Comparison of ENCODE assay signal across 17 mouse cellular contexts in the genomic region with DNA sequence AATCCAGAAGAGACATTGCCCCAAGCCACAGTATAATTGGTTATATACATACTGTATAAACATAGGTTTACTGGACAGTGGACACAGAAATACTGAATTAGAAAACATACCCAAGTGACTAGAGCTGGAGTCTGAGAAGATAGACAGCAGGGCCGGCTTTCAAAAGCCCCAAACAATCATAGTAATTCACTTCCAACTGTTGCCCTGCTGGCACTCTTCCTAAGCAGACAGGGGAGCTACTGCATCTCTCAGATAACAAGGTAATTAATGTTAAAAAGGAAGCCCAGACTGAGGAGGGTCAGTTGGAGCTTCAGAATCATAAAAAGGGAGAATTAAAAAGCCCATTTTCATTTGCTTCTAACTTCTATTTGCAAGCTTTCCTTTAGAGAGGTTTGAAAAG.
A peak's percentile ranks its signal among the peaks of the same experiment; 100 is the strongest.
DNase-seq lines count a peak whose midpoint lies in the region; ATAC-seq and TF ChIP-seq lines count a peak whose summit lies in the region.
"Had no signal": no experiment of that assay in that cellular context is flagged by ENCODE, and none has a peak within 500 bp of the region (broad histone marks: within the 10 kb centered on the region; RNA-seq: fewer than 3 reads in every experiment).

No protein-coding gene starts in this region.

- H3K9ac ChIP-seq in forebrain, embryonic 14.5 days (ENCODE audit: low read length): no peak overlapping the region
- no peak overlapping the region for H3K9ac ChIP-seq in forebrain, embryonic 16.5 days (replicated peaks; ENCODE audit: low read depth, low read length)
- H3K9ac ChIP-seq in midbrain, embryonic 15.5 days: no peak overlapping the region
- no peak overlapping the region for H3K9ac ChIP-seq in midbrain, embryonic 14.5 days (replicated peaks; ENCODE audit: low read length)
- H3K9ac ChIP-seq: embryonic facial prominence, embryonic 12.5 days; forebrain, embryonic 13.5 days; forebrain, postnatal 0 days had no signal

- H3K27ac ChIP-seq in forebrain, embryonic 14.5 days (ENCODE audit: low read depth, low read length): no peak overlapping the region
- H3K27ac ChIP-seq in forebrain, embryonic 16.5 days (ENCODE audit: low read length): no peak overlapping the region
- H3K27ac ChIP-seq in midbrain, embryonic 15.5 days: no peak overlapping the region
- H3K27ac ChIP-seq in midbrain, embryonic 14.5 days (replicated peaks; ENCODE audit: low read depth, low read length): no peak overlapping the region
- H3K27ac ChIP-seq: embryonic facial prominence, embryonic 10.5 days; embryonic facial prominence, embryonic 12.5 days; forebrain, embryonic 13.5 days had no signal

- no peak overlapping the region for H3K4me2 ChIP-seq in forebrain, embryonic 14.5 days (ENCODE audit: low read length)
- H3K4me2 ChIP-seq in forebrain, embryonic 16.5 days (ENCODE audit: low read length): no peak overlapping the region
- H3K4me2 ChIP-seq in midbrain, embryonic 15.5 days: no peak overlapping the region
- no peak overlapping the region for H3K4me2 ChIP-seq in midbrain, embryonic 14.5 days (ENCODE audit: low read length)
- H3K4me2 ChIP-seq: embryonic facial prominence, embryonic 12.5 days; forebrain, embryonic 13.5 days had no signal

- no peaks in the 10 kb centered on the region for H3K36me3 ChIP-seq in forebrain, embryonic 14.5 days (ENCODE audit: control insufficient read depth, insufficient read depth, low read length)
- H3K36me3 ChIP-seq in forebrain, embryonic 16.5 days (ENCODE audit: control insufficient read depth, insufficient read depth): no peaks in the 10 kb centered on the region
- no peaks in the 10 kb centered on the region for H3K36me3 ChIP-seq in midbrain, embryonic 15.5 days (replicated peaks)
- H3K36me3 ChIP-seq in midbrain, embryonic 14.5 days (ENCODE audit: control insufficient read depth, insufficient read depth, low read length): no peaks in the 10 kb centered on the region
- H3K36me3 ChIP-seq: embryonic facial prominence, embryonic 10.5 days; embryonic facial prominence, embryonic 12.5 days had no signal

- DNase-seq in forebrain, embryonic 14.5 days (ENCODE audit: low spot score): peak; percentile 16
- no peak for DNase-seq in midbrain, embryonic 14.5 days
- peak; percentile 57 for DNase-seq in brain, embryonic 14.5 days (ENCODE audit: low read depth)
- no peak for DNase-seq in spleen, adult 18-20 months
- DNase-seq: adrenal gland, adult 2 months; adrenal gland, postnatal 10 days; adrenal gland, postnatal 25 days; cerebellum, adult 11-12 months; cerebellum, adult 2 months; cerebellum, adult 9-10 months; cerebellum, postnatal 25 days; forebrain, postnatal 0 days had no signal

- ATAC-seq in forebrain, embryonic 14.5 days: no peak
- ATAC-seq in forebrain, embryonic 16.5 days: no peak
- ATAC-seq in midbrain, embryonic 15.5 days (replicated peaks): peak; percentile 71; the same call in 1 of the 2 replicates
- no peak for ATAC-seq in midbrain, embryonic 14.5 days (ENCODE audit: low FRiP score, low TSS enrichment)
- ATAC-seq: forebrain, embryonic 13.5 days; forebrain, postnatal 0 days had no signal

- no peaks in the 10 kb centered on the region for H3K27me3 ChIP-seq in forebrain, embryonic 14.5 days (replicated peaks; ENCODE audit: control insufficient read depth, insufficient read depth, low read length)
- no peaks in the 10 kb centered on the region for H3K27me3 ChIP-seq in forebrain, embryonic 16.5 days (replicated peaks; ENCODE audit: control insufficient read depth, insufficient read depth, low read length)
- no peaks in the 10 kb centered on the region for H3K27me3 ChIP-seq in midbrain, embryonic 15.5 days (replicated peaks)
- no peaks in the 10 kb centered on the region for H3K27me3 ChIP-seq in midbrain, embryonic 14.5 days (ENCODE audit: control insufficient read depth, insufficient read depth, low read length)
- H3K27me3 ChIP-seq: embryonic facial prominence, embryonic 12.5 days; forebrain, embryonic 13.5 days had no signal

- 30% methylated on average over 1 of the region's 1 CpGs for WGBS in forebrain, embryonic 14.5 days
- WGBS in forebrain, embryonic 16.5 days: 23% methylated on average over 1 of the region's 1 CpGs
- 16% methylated on average over 1 of the region's 1 CpGs for WGBS in midbrain, embryonic 15.5 days
- WGBS in midbrain, embryonic 14.5 days: 11% methylated on average over 1 of the region's 1 CpGs

- H3K4me1 ChIP-seq in forebrain, embryonic 14.5 days (ENCODE audit: control insufficient read depth, insufficient read depth, low read length): no peaks in the 10 kb centered on the region
- H3K4me1 ChIP-seq in forebrain, embryonic 16.5 days (replicated peaks; ENCODE audit: control insufficient read depth, insufficient read depth, low read length): no peaks in the 10 kb centered on the region
- no peaks in the 10 kb centered on the region for H3K4me1 ChIP-seq in midbrain, embryonic 15.5 days
- no peaks in the 10 kb centered on the region for H3K4me1 ChIP-seq in midbrain, embryonic 14.5 days (ENCODE audit: control insufficient read depth, insufficient read depth, low read length)
- H3K4me1 ChIP-seq: embryonic facial prominence, embryonic 10.5 days; embryonic facial prominence, embryonic 12.5 days; forebrain, embryonic 13.5 days had no signal

- H3K4me3 ChIP-seq in forebrain, embryonic 14.5 days (ENCODE audit: low read depth, low read length): no peak overlapping the region
- H3K4me3 ChIP-seq in forebrain, embryonic 16.5 days (replicated peaks; ENCODE audit: low read length): no peak overlapping the region
- no peak overlapping the region for H3K4me3 ChIP-seq in midbrain, embryonic 15.5 days
- no peak overlapping the region for H3K4me3 ChIP-seq in midbrain, embryonic 14.5 days (replicated peaks; ENCODE audit: low read depth, low read length)
- H3K4me3 ChIP-seq: embryonic facial prominence, embryonic 10.5 days; embryonic facial prominence, embryonic 12.5 days; forebrain, embryonic 13.5 days had no signal

- TF ChIP-seq POLR2A in brain, embryonic 14.5 days (IDR thresholded peaks at IDR 0.05; ENCODE audit: borderline replicate concordance, extremely low read depth, insufficient read depth, insufficient read length, poor library complexity, severe bottlenecking): no peak

- no peak for TF ChIP-seq CTCF in brain, embryonic 14.5 days (IDR thresholded peaks at IDR 0.05; ENCODE audit: borderline replicate concordance, extremely low read depth, insufficient read depth, insufficient read length)

- H3K9me3 ChIP-seq in forebrain, embryonic 14.5 days (replicated peaks; ENCODE audit: control insufficient read depth, low read length): no peaks in the 10 kb centered on the region
- no peaks in the 10 kb centered on the region for H3K9me3 ChIP-seq in forebrain, embryonic 16.5 days (ENCODE audit: control insufficient read depth, low read length)
- no peaks in the 10 kb centered on the region for H3K9me3 ChIP-seq in midbrain, embryonic 15.5 days
- no peaks in the 10 kb centered on the region for H3K9me3 ChIP-seq in midbrain, embryonic 14.5 days (ENCODE audit: control insufficient read depth, low read length)
- H3K9me3 ChIP-seq: embryonic facial prominence, embryonic 10.5 days; embryonic facial prominence, embryonic 12.5 days; forebrain, embryonic 13.5 days had no signal

Comparison
In these comparisons a context has a peak if more than half of its experiments do, and no peak if none do; other contexts are left out.
1. DNase-seq: peak in forebrain, embryonic 14.5 days (single experiment) and brain, embryonic 14.5 days (single experiment); none in midbrain, embryonic 14.5 days (single experiment) and spleen, adult 18-20 months (0 of 2).